Mouse (Mus musculus) spleen, adult 2 months (tissue): ENCODE data around the gene Uhrf1. TPM values are rescaled to one million over a fixed set of nuclear protein-coding genes. Genes with fewer than 3 reads are reported as not detected.

Source experiments
- DNase-seq, 2 experiments: peaks; one replicate each; pipeline versions ENCODE4 v3.0.0 to v3.0.0-alpha.2; 2012 to 2021; ENCODE audit warnings: low spot score in 2 of 2, low read depth in 1 of 2
- H3K27ac ChIP-seq: fragments of 200-500 bp; 2 replicates; pipeline ENCODE4 v1.5.1; 2012; ENCODE audit warnings: low read length, inconsistent platforms; ENCODE audit not compliant: insufficient read depth
- H3K27me3 ChIP-seq: fragments of 200-500 bp; 2 replicates; pipeline ENCODE4 v1.6.1; 2012; ENCODE audit warnings: mild to moderate bottlenecking, moderate library complexity, low read length, inconsistent platforms; ENCODE audit not compliant: control insufficient read depth, insufficient read depth
- H3K36me3 ChIP-seq: fragments of 200-500 bp; 2 replicates; pipeline ENCODE4 v1.6.1; 2012; ENCODE audit warnings: mild to moderate bottlenecking, low read length, inconsistent platforms; ENCODE audit not compliant: control insufficient read depth, insufficient read depth
- H3K4me1 ChIP-seq: fragments of 200-500 bp; 2 replicates; pipeline ENCODE4 v1.6.1; 2011; ENCODE audit warnings: inconsistent platforms; ENCODE audit not compliant: control insufficient read depth, insufficient read depth, insufficient read length
- H3K4me3 ChIP-seq: fragments of 200-500 bp; 2 replicates; pipeline ENCODE4 v1.5.1; 2011; ENCODE audit warnings: mild to moderate bottlenecking, inconsistent platforms; ENCODE audit not compliant: insufficient read depth, insufficient read length; ENCODE audit errors: extremely low read depth
- CTCF ChIP-seq: fragments of 200-500 bp; IDR thresholded peaks from 2 replicates; pipeline ENCODE4 v1.5.1; 2011; ENCODE audit warnings: mild to moderate bottlenecking, inconsistent platforms; ENCODE audit not compliant: insufficient read depth, insufficient read length, insufficient replicate concordance; ENCODE audit errors: extremely low read depth
- POLR2A ChIP-seq: fragments of 200-500 bp; IDR thresholded peaks from 2 replicates; pipeline ENCODE4 v1.6.1; 2011; ENCODE audit warnings: low read depth, low read length, inconsistent platforms
- WGBS: fragments of 180-500 bp; shearing (Covaris S2); methylation state at CpG from one replicate; pipeline ENCODE4 v1.1.7; 2018; 5-methylcytosine and 5-hydroxymethylcytosine counted together
- polyA plus RNA-seq: library from polyadenylated mRNA; depleted of rRNA; stranded (reverse); fragments of >200 nt; gene quantifications from 2 replicates; pipeline ENCODE4 v1.2.3, GENCODE M21; 2012

Gene Uhrf1
- polyA plus RNA-seq, 1 experiment = 16.5 TPM

GRCm38 (mm10) chr17:56283316-56283715 lies 19.8 kb upstream of the Uhrf1 start:
- no peak for DNase-seq
- TF ChIP-seq POLR2A (no peak), CTCF (no peak)
- no peak overlapping the region for H3K4me3 ChIP-seq
- no peak overlapping the region for H3K27ac ChIP-seq
- H3K36me3 ChIP-seq = peaks cover 12% of the 10 kb centered on the region
- no peaks in the 10 kb centered on the region for H3K27me3 ChIP-seq
- WGBS = 68% methylated on average over 8 of the region's 8 CpGs
- H3K4me1 ChIP-seq = no peaks in the 10 kb centered on the region

- Histone ChIP-seq H3K4me3 (no peak overlapping the region), H3K27ac (no peak overlapping the region), H3K27me3 (no peaks in the 10 kb centered on the region), H3K4me1 (peaks cover 6% of the 10 kb centered on the region; the same call in 1 of the 2 replicates), H3K36me3 (peaks cover 8% of the 10 kb centered on the region)
- no peak for DNase-seq
- WGBS = 96% methylated on average over 11 of the region's 11 CpGs
- TF ChIP-seq POLR2A (no peak), CTCF (no peak)
These were observed 17.1 kb upstream of the Uhrf1 start for GRCm38 (mm10) chr17:56285995-56286394.

GRCm38 (mm10) chr17:56287830-56288229 lies 15.3 kb upstream of the Uhrf1 start:
- Histone ChIP-seq H3K4me3 (no peak overlapping the region), H3K27me3 (no peaks in the 10 kb centered on the region), H3K4me1 (peaks cover 17% of the 10 kb centered on the region; the same call in 1 of the 2 replicates), H3K27ac (no peak overlapping the region), H3K36me3 (peaks cover 8% of the 10 kb centered on the region)
- no peak for TF ChIP-seq CTCF
- TF ChIP-seq POLR2A = no peak
- no peak for DNase-seq
- 86% methylated on average over 3 of the region's 3 CpGs for WGBS

DNA sequence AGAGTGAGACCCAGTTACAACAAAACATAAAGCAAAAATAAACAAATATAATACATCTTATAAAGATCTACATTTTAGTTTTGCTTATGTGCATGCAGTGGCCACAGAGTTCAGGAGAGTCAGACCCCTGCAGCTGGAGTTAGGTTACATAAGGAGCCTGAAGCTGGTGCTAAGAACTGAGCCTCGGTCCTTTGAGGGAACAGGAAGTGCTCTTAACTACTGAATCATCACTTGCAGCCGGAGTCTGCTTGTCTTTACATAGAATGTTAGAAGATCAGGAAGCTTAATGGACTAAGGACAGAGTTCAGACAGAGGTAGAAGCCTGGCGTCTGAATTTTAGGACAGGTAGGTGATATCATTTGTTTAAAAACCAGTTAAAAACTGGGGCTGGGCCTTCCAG lies 14.3 kb upstream of the Uhrf1 start:
- Histone ChIP-seq H3K4me1 (peaks cover 24% of the 10 kb centered on the region; the same call in 1 of the 2 replicates), H3K27me3 (no peaks in the 10 kb centered on the region), H3K36me3 (peaks cover 8% of the 10 kb centered on the region), H3K27ac (peak overlapping the region; percentile 74; the same call in 1 of the 2 replicates), H3K4me3 (no peak overlapping the region)
- WGBS = 35% methylated on average over 3 of the region's 3 CpGs
- no peak for TF ChIP-seq POLR2A
- no peak for TF ChIP-seq CTCF
- DNase-seq = no peak

DNA sequence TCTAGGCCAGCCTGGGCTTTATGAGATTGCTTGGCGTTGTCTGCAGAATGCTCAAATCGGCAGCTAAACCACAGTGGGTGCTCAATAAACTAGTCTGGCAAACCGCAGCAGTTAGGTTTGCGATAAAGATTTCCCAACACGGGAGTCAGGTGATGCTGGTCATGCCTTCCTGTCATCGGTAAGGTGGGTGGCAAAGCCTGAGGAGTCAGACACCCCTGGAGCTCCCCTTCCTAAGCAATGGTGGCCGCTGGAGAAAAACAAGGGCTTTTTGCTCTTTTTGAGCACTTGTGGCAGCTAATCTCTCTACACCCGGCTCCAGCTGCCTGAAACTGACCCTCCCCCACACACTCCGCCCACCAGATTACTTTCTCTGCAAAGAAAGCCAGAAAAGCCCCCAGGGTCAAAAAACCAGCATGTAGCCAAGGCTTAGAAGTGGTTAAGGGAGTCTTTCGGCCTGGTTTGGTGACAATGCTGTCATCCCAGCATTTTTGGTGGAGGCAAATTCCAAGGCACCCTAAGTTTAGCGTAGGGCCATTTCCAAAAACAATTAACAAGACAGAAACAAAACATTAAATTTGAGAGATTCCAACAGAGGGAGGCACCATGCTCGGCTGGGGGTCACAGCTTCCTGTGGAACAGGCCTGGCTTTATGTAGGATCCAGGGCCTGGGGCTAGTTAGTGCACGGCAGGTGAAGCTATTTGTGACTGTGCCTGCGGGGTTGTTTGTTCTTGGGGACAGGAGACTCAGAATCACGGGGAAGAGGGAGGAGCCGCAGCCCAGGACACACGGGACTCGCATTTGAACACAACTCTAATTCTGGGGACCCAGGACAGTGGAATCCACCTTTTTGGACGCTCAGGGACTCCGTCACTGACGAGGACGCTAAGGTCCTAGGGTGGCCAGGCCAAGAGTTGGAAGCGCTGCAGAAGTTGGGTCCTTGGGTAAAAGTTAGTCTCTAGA lies 13.5 kb upstream of the Uhrf1 start:
- no peak for DNase-seq
- Histone ChIP-seq H3K4me3 (peak overlapping the region; percentile 57), H3K27me3 (no peaks in the 10 kb centered on the region), H3K4me1 (peaks cover 24% of the 10 kb centered on the region; the same call in 1 of the 2 replicates), H3K27ac (peak overlapping the region; percentile 74), H3K36me3 (peaks cover 6% of the 10 kb centered on the region)
- TF ChIP-seq POLR2A (no peak), CTCF (no peak)
- WGBS = 17% methylated on average over 23 of the region's 23 CpGs

- peak; percentile 26; the same call in 1 of the 2 replicates for TF ChIP-seq POLR2A
- TF ChIP-seq CTCF = no peak
These were observed 12.5 kb upstream of the Uhrf1 start for GRCm38 (mm10) chr17:56290388-56291170.

More at GRCm38 (mm10) chr17:56290388-56291170, 12.5 kb upstream of the Uhrf1 start:
- H3K27ac ChIP-seq = peak overlapping the region; percentile 74
- peak overlapping the region; percentile 57 for H3K4me3 ChIP-seq
- peaks cover 6% of the 10 kb centered on the region for H3K36me3 ChIP-seq
- 7% methylated on average over 17 of the region's 17 CpGs for WGBS
- DNase-seq = peak; percentile 72 to 91
- no peaks in the 10 kb centered on the region for H3K27me3 ChIP-seq
- peaks cover 24% of the 10 kb centered on the region; the same call in 1 of the 2 replicates for H3K4me1 ChIP-seq
